Mouse (Mus musculus): ENCODE data around the gene Pear1.

GRCm38 (mm10) chr3:87859813-87860212 is 35.7 kb upstream of the Pear1 start:
- no peak for TF ChIP-seq CTCF (IDR thresholded peaks at IDR 0.05; ENCODE audit: borderline replicate concordance, control insufficient read depth, extremely low read depth, insufficient read depth, low read length, poor library complexity)
- no peak for TF ChIP-seq POLR2A (IDR thresholded peaks at IDR 0.05; ENCODE audit: control insufficient read depth, extremely low read depth, insufficient read depth, low read length, poor library complexity)

Data from thymus, adult 2 months (tissue).